7 mouse cellular contexts compared by ENCODE assay signal in genomic region chr9:15279649-15280490, GRCm38 (mm10). TPM values are rescaled to one million over a fixed set of nuclear protein-coding genes. Genes with fewer than 3 reads are reported as not detected.
DNase-seq lines count a peak whose midpoint lies in the region; ATAC-seq and TF ChIP-seq lines count a peak whose summit lies in the region.

Gene Med17 (minus strand): TSS chr9:15279931.

- TF ChIP-seq CTCF in intestine, postnatal 0 days (IDR thresholded peaks at IDR 0.05; ENCODE audit: low read depth), result 0 out of 2 replicates have a peak, but pooled peaks have one; percentile 12
- no peak for TF ChIP-seq CTCF in small intestine, adult 2 months (IDR thresholded peaks at IDR 0.05; ENCODE audit: extremely low read depth, insufficient read length, insufficient replicate concordance, low read depth, low read length)

- peaks cover 16% of the 10 kb centered on the region for H3K4me1 ChIP-seq in embryonic facial prominence, embryonic 10.5 days
- H3K4me1 ChIP-seq in intestine, postnatal 0 days (replicated peaks; ENCODE audit: control insufficient read depth, insufficient read depth, low read length), result no peaks in the 10 kb centered on the region
- H3K4me1 ChIP-seq in midbrain, embryonic 12.5 days, result peaks cover 19% of the 10 kb centered on the region
- peaks cover 6% of the 10 kb centered on the region; the same call in 1 of the 2 replicates for H3K4me1 ChIP-seq in small intestine, adult 2 months (ENCODE audit: control insufficient read depth, insufficient read depth, insufficient read length, low read length)

- H3K9ac ChIP-seq in intestine, postnatal 0 days (ENCODE audit: low read depth, low read length), result peak within 1 kb of the TSS; percentile 93
- peak within 1 kb of the TSS; percentile 96 for H3K9ac ChIP-seq in midbrain, embryonic 12.5 days (replicated peaks)

- peaks cover 26% of the 10 kb centered on the region for H3K36me3 ChIP-seq in embryonic facial prominence, embryonic 10.5 days (replicated peaks)
- peaks cover 15% of the 10 kb centered on the region for H3K36me3 ChIP-seq in intestine, postnatal 0 days (ENCODE audit: control insufficient read depth, insufficient read depth)
- peaks cover 22% of the 10 kb centered on the region for H3K36me3 ChIP-seq in midbrain, embryonic 12.5 days
- peaks cover 13% of the 10 kb centered on the region for H3K36me3 ChIP-seq in small intestine, adult 2 months (ENCODE audit: control insufficient read depth, insufficient read depth, low read length)

- peak within 1 kb of the TSS; percentile 91 for H3K27ac ChIP-seq in embryonic facial prominence, embryonic 10.5 days (replicated peaks)
- H3K27ac ChIP-seq in intestine, postnatal 0 days (ENCODE audit: low read depth, low read length), result peak within 1 kb of the TSS; percentile 93
- H3K27ac ChIP-seq in midbrain, embryonic 12.5 days (replicated peaks), result peak within 1 kb of the TSS; percentile 90
- peak within 1 kb of the TSS; percentile 77 for H3K27ac ChIP-seq in small intestine, adult 2 months (ENCODE audit: insufficient read depth, low read depth, low read length)

- 2% methylated on average over 57 of the region's 57 CpGs for WGBS in embryonic facial prominence, embryonic 10.5 days
- under 1% methylated on average over 57 of the region's 57 CpGs for WGBS in intestine, postnatal 0 days
- 2% methylated on average over 57 of the region's 57 CpGs for WGBS in midbrain, embryonic 12.5 days
- under 1% methylated on average over 57 of the region's 57 CpGs for WGBS in small intestine, adult 2 months

- no peaks in the 10 kb centered on the region for H3K27me3 ChIP-seq in embryonic facial prominence, embryonic 10.5 days (replicated peaks; ENCODE audit: low read depth, poor library complexity, severe bottlenecking)
- no peaks in the 10 kb centered on the region for H3K27me3 ChIP-seq in intestine, postnatal 0 days (replicated peaks; ENCODE audit: control insufficient read depth, insufficient read depth, low read length)
- H3K27me3 ChIP-seq in midbrain, embryonic 12.5 days, result no peaks in the 10 kb centered on the region
- no peaks in the 10 kb centered on the region for H3K27me3 ChIP-seq in small intestine, adult 2 months (ENCODE audit: control insufficient read depth, insufficient read depth, low read length)

- H3K9me3 ChIP-seq in embryonic facial prominence, embryonic 10.5 days, result no peaks in the 10 kb centered on the region
- no peaks in the 10 kb centered on the region for H3K9me3 ChIP-seq in intestine, postnatal 0 days (ENCODE audit: control insufficient read depth)
- no peaks in the 10 kb centered on the region for H3K9me3 ChIP-seq in midbrain, embryonic 12.5 days

- H3K4me2 ChIP-seq in intestine, postnatal 0 days (replicated peaks; ENCODE audit: low read depth), result peak within 1 kb of the TSS; percentile 79
- H3K4me2 ChIP-seq in midbrain, embryonic 12.5 days (replicated peaks), result peak within 1 kb of the TSS; percentile 80

- peak; percentile 80 for TF ChIP-seq POLR2A in small intestine, adult 2 months (IDR thresholded peaks at IDR 0.05; ENCODE audit: low read depth, low read length)

- intact Hi-C loops in left cerebral cortex, postnatal 4 days (cut with DNase I), result no loop called here

- ATAC-seq in intestine, postnatal 0 days, result peak; percentile 98
- ATAC-seq in midbrain, embryonic 12.5 days (ENCODE audit: low FRiP score, low read depth), result peak; percentile 97

- peak within 1 kb of the TSS; percentile 99 for H3K4me3 ChIP-seq in embryonic facial prominence, embryonic 10.5 days
- H3K4me3 ChIP-seq in intestine, postnatal 0 days (ENCODE audit: low read depth, low read length), result peak within 1 kb of the TSS; percentile 92
- peak within 1 kb of the TSS; percentile 97 for H3K4me3 ChIP-seq in midbrain, embryonic 12.5 days
- H3K4me3 ChIP-seq in small intestine, adult 2 months (ENCODE audit: low read depth, low read length), result peak within 1 kb of the TSS; percentile 77

- DNase-seq in adrenal gland, postnatal 10 days, result peak; percentile 95
- peak; percentile 95 for DNase-seq in embryonic facial prominence, embryonic 10.5 days (ENCODE audit: low spot score)
- peak; percentile 46 for DNase-seq in gonadal fat pad, adult 2 months (ENCODE audit: low read depth)
- DNase-seq in left cerebral cortex, postnatal 4 days, result peak; percentile 94

RNA-seq across cellular contexts. Expression of gene Med17, which starts in this region (rescaled TPM):
- total RNA-seq in adrenal gland, postnatal 10 days (2021), result 10 to 100 TPM; 32.9 to 33.2 TPM
- 37.2 and 42.1 TPM in 2 replicates for polyA plus RNA-seq in embryonic facial prominence, embryonic 10.5 days (2016; fragmentation: Nextera tagmentation; extraction: Ambion mirVana)
- polyA plus RNA-seq in gonadal fat pad, adult 2 months (2012; rRNA removed), result 26.6 and 31.6 TPM in 2 replicates
- 18.1 and 20.4 TPM in 2 replicates for polyA plus RNA-seq in intestine, postnatal 0 days (2015; fragmentation: Nextera tagmentation; extraction: Ambion mirVana)
- 10 to 100 TPM; 34.1 to 38.6 TPM for total RNA-seq in left cerebral cortex, postnatal 4 days (2021)
- 49.2 and 50.7 TPM in 2 replicates for polyA plus RNA-seq in midbrain, embryonic 12.5 days (2016; fragmentation: Nextera tagmentation; extraction: Ambion mirVana)
- 13.7 and 22.5 TPM in 2 replicates for polyA plus RNA-seq in small intestine, adult 2 months (2012; rRNA removed)

Comparison
In these comparisons a context has a peak if more than half of its experiments do, and no peak if none do; other contexts are left out.
1. Peak in every context shown above with its lines: DNase-seq, ATAC-seq, H3K4me3 ChIP-seq and H3K27ac ChIP-seq.